Mouse (Mus musculus) intestine, embryonic 14.5 days (tissue): ENCODE data around the gene Slc37a3. TPM values are rescaled to one million over a fixed set of nuclear protein-coding genes. Genes with fewer than 3 reads are reported as not detected.
"Not testable (repeated sequence)": the region's sequence is repeated elsewhere in the genome, so short reads cannot be mapped to it uniquely, and the experiment has no call there.

Experiments used
- ATAC-seq: fragments of 200-750 bp; cut with Nextera tagmentation; replicated peaks from 2 replicates; pipeline ENCODE4 v1.8.0; 2017; ENCODE audit warnings: low read depth, moderate number of reproducible peaks, moderate TSS enrichment, moderate library complexity; ENCODE audit not compliant: low FRiP score, low TSS enrichment
- DNase-seq: peaks from one replicate; pipeline ENCODE4 v3.0.0-alpha.2; 2018; ENCODE audit warnings: low spot score
- H3K27ac ChIP-seq: fragments of 300-500 bp; sonication (generic); 2 replicates; pipeline ENCODE4 v1.5.1; 2014; ENCODE audit warnings: low read depth, mild to moderate bottlenecking, control low read depth
- H3K27me3 ChIP-seq: fragments of 300-500 bp; sonication (generic); replicated peaks from 2 replicates; pipeline ENCODE4 v1.6.1; 2014; ENCODE audit warnings: low read length, control low read depth; ENCODE audit not compliant: control insufficient read depth, insufficient read depth
- H3K36me3 ChIP-seq: fragments of 300-500 bp; sonication (generic); 2 replicates; pipeline ENCODE4 v1.6.1; 2014; ENCODE audit warnings: low read length, control low read depth; ENCODE audit not compliant: control insufficient read depth, insufficient read depth
- H3K4me1 ChIP-seq: fragments of 300-500 bp; sonication (generic); replicated peaks from 2 replicates; pipeline ENCODE4 v1.6.1; 2014; ENCODE audit warnings: low read length, control low read depth, mixed read lengths; ENCODE audit not compliant: control insufficient read depth, insufficient read depth
- H3K4me2 ChIP-seq: fragments of 300-500 bp; sonication (generic); 2 replicates; pipeline ENCODE4 v1.6.1; 2014; ENCODE audit warnings: low read length
- H3K4me3 ChIP-seq: fragments of 300-500 bp; sonication (generic); 2 replicates; pipeline ENCODE4 v1.5.1; 2014; ENCODE audit warnings: low read depth, low read length, control low read depth, mixed read lengths
- H3K9ac ChIP-seq: fragments of 300-500 bp; sonication (generic); 2 replicates; pipeline ENCODE4 v1.6.1; 2014; ENCODE audit warnings: mild to moderate bottlenecking, low read length
- H3K9me3 ChIP-seq: fragments of 300-500 bp; sonication (generic); 2 replicates; pipeline ENCODE4 v1.6.1; 2016; ENCODE audit warnings: low read length, control low read depth; ENCODE audit not compliant: control insufficient read depth
- WGBS: fragments of 180-500 bp; shearing (Covaris S2); extraction: QIAGEN DNeasy Blood & Tissue Kit; methylation state at CpG from one replicate; pipeline ENCODE4 v1.1.7; 2014; 5-methylcytosine and 5-hydroxymethylcytosine counted together
- polyA plus RNA-seq: library from polyadenylated mRNA; unstranded; fragments of >200 nt; fragmentation: Nextera tagmentation; extraction: Ambion mirVana; gene quantifications from 2 replicates; pipeline ENCODE4 v1.2.1, GENCODE M21; 2014

Slc37a3 gene
- polyA plus RNA-seq, 1 experiment from 2014 or later: 37.9 TPM

DNA sequence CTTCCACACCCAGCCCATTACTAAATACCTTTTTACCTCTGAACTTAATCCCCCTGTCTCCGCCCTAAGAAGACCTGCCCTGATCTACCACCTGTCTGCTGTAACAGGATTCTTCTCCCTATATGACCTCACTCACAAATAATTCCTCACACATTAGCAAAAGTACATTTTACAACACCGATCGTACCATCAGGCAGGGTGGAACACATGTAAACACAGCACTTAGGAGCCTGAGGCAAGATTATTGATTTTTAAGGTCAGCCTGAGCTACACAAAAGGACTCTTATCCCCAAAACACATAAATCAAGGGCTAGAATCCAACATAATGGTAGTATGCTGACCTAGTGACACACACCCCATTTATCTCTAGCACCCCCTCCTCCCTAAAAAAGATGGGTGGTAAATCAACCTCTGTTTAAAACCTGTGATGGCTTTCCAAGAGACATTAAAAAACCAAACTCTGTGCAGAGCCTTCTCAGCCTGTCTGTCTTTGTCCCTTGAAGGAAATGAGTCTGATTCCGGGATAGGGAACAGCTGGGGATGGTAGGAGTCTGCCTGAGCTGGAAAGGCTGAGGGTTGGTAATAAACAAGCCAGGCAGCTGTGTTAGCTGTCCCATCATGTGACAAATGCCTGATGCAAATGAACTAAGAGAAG, 4.0 kb downstream of the Slc37a3 start:
- Histone ChIP-seq H3K9ac (no peak overlapping the region), H3K4me3 (no peak overlapping the region), H3K4me2 (no peak overlapping the region), H3K36me3 (0 out of 2 replicates have a peak, but pooled peaks cover 7% of the 10 kb centered on the region), H3K27me3 (no peaks in the 10 kb centered on the region), H3K9me3 (no peaks in the 10 kb centered on the region), H3K27ac (peak overlapping the region; percentile 34; the same call in 1 of the 2 replicates), H3K4me1 (peaks cover 21% of the 10 kb centered on the region)
- ATAC-seq (0 out of 2 replicates have a peak, but pooled peaks have one; percentile 7), DNase-seq (no peak)
- WGBS: 34% methylated on average over 4 of the region's 4 CpGs

DNA sequence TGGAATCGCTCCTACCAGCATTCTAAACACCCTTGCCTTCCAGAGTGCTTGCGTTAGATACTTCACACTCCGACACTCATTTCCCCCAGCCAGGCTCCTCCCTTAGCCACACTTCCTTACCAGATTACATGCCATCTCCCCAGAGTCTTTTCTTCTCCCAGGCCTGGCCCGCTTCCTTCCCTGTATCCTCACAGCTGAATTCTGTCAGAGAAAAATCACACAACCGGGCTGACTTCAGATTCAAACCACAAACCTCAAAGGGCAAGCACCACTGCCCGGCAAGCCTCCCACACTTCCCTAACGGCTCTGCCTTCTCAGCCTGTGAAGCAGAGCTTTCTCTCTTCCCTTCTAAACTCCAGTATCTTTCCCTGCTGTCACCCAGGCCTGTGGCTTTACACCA, 4.7 kb downstream of the Slc37a3 start:
- DNase-seq (no peak), ATAC-seq (no peak)
- 0 out of 2 replicates have a peak, but pooled peaks cover 7% of the 10 kb centered on the region for H3K36me3 ChIP-seq
- H3K4me1 ChIP-seq: peaks cover 21% of the 10 kb centered on the region
- H3K9ac ChIP-seq: no peak overlapping the region
- H3K27me3 ChIP-seq: no peaks in the 10 kb centered on the region
- H3K4me3 ChIP-seq: no peak overlapping the region
- no peak overlapping the region for H3K4me2 ChIP-seq
- H3K9me3 ChIP-seq: no peaks in the 10 kb centered on the region
- WGBS: 31% methylated on average over 7 of the region's 7 CpGs
- peak overlapping the region; percentile 34; the same call in 1 of the 2 replicates for H3K27ac ChIP-seq

DNA sequence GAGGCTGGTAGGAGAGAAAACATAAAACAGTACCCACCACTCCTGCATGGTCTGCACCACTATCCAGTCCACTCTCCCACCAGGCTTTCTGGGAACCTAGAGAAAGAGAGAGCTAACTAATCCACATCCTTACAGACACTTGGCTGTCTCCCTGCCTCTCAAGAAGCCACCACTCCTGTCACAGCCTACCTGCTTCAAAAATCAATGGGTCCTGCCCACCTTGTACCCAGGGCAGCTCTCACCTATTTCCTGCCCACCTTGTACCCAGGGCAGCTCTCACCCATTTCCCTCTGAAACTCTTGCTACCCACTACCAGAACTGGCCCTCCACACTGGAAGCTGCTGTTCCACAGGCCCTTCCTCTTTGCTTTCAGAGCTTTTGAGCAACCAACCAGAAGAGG, 5.4 kb downstream of the Slc37a3 start:
- Histone ChIP-seq H3K9ac (no peak overlapping the region), H3K9me3 (no peaks in the 10 kb centered on the region), H3K4me2 (no peak overlapping the region), H3K27ac (no peak overlapping the region), H3K27me3 (no peaks in the 10 kb centered on the region), H3K4me3 (no peak overlapping the region), H3K4me1 (peaks cover 21% of the 10 kb centered on the region), H3K36me3 (0 out of 2 replicates have a peak, but pooled peaks cover 7% of the 10 kb centered on the region)
- ATAC-seq (no peak), DNase-seq (no peak)

DNA sequence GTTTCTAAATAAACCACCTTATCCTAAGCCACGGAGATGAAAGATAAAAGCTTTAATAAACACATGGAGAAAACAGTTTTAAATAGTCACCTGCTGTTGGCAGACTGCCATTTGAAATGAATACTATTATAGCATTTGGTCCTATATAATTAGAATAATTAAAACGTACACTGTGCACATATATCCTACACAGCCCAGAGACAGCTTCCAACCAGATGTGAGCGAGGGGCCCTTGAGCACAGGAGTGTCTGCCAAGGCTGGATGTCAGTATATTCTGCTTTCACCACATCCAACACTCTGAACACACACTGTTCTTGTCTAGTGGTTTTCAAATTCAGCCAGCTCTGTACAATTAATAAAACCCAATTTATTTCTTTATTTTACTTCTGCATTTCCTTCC, 7.8 kb downstream of the Slc37a3 start:
- Histone ChIP-seq H3K9ac (no peak overlapping the region), H3K4me2 (no peak overlapping the region), H3K36me3 (peaks cover 24% of the 10 kb centered on the region), H3K27me3 (no peaks in the 10 kb centered on the region), H3K4me3 (no peak overlapping the region), H3K27ac (no peak overlapping the region), H3K4me1 (peaks cover 12% of the 10 kb centered on the region), H3K9me3 (no peaks in the 10 kb centered on the region)
- 84% methylated on average over 3 of the region's 3 CpGs for WGBS
- DNase-seq (no peak), ATAC-seq (no peak)

DNA sequence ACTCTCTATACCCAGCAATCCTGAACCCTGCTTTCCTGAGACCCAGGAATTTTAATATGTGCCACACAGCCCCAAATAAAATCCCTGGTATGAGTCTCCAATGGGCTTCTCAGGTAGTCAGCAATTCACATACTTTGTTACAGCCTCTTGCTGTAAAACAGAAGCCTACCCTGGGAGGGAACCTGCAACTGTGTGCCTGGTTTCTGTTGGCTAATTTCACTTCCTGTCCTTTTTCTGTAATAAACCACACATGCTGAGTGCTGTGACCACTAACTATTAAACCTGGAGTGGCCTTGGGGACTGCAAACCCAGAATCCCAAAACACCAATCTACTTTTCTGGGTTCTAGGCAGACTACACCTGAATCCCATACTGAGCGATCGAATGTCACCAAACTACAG, 14.8 kb downstream of the Slc37a3 start:
- DNase-seq: no peak
- WGBS: 91% methylated on average over 2 of the region's 2 CpGs
- no peak overlapping the region for H3K27ac ChIP-seq
- no peak overlapping the region for H3K4me2 ChIP-seq
- ATAC-seq: no peak
- no peaks in the 10 kb centered on the region for H3K9me3 ChIP-seq
- peaks cover 52% of the 10 kb centered on the region for H3K36me3 ChIP-seq
- H3K9ac ChIP-seq: no peak overlapping the region
- no peak overlapping the region for H3K4me3 ChIP-seq
- H3K4me1 ChIP-seq: no peaks in the 10 kb centered on the region
- H3K27me3 ChIP-seq: no peaks in the 10 kb centered on the region

DNA sequence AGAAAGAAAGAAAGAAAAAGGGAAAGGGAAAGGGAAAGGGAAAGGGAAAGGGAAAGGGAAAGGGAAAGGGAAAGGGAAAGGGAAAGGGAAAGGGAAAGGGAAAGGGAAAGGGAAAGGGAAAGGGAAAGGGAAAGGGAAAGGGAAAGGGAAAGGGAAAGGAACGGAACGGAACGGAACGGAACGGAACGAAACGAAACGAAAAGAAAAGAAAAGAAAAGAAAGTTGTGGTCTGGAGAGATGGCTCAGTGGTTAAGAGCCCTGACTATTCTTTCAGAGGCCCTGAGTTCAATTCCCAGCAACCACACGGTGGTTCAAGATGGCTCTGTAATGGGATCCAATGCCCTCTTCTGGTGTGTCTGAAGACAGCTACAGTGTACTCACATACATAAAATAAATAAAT, 18.3 kb downstream of the Slc37a3 start:
- not testable (repeated sequence) for H3K9me3 ChIP-seq, H3K4me2 ChIP-seq, H3K9ac ChIP-seq, ATAC-seq, H3K27ac ChIP-seq, DNase-seq, H3K27me3 ChIP-seq, H3K4me3 ChIP-seq, H3K4me1 ChIP-seq
- WGBS: 97% methylated on average over 9 of the region's 9 CpGs
- peaks cover 60% of the 10 kb centered on the region for H3K36me3 ChIP-seq

DNA sequence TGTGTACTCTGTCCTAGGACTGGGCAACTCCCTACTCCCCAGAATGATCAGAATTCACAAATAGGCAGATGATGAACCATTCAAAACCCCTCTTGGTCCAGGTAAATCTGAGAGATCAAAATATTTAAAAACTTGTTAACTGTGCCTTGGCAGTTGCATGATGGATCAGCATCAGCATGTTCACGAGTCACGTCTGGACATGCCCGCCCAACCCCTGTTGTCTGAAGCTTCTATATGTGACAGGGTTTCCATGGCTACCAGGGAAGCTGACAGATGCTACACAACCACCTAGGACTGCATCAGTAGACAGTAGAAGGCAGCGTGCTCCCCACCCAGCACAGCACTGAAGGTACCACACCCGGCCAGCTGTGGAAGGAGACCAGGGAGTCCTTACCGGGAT, 28.5 kb downstream of the Slc37a3 start:
- ATAC-seq: no peak
- Histone ChIP-seq H3K27me3 (no peaks in the 10 kb centered on the region), H3K4me2 (no peak overlapping the region), H3K36me3 (peaks cover 73% of the 10 kb centered on the region), H3K4me1 (no peaks in the 10 kb centered on the region; the same call in 1 of the 2 replicates), H3K9ac (no peak overlapping the region), H3K9me3 (no peaks in the 10 kb centered on the region), H3K4me3 (no peak overlapping the region), H3K27ac (no peak overlapping the region)
- WGBS: 85% methylated on average over 6 of the region's 6 CpGs
- DNase-seq: no peak

DNA sequence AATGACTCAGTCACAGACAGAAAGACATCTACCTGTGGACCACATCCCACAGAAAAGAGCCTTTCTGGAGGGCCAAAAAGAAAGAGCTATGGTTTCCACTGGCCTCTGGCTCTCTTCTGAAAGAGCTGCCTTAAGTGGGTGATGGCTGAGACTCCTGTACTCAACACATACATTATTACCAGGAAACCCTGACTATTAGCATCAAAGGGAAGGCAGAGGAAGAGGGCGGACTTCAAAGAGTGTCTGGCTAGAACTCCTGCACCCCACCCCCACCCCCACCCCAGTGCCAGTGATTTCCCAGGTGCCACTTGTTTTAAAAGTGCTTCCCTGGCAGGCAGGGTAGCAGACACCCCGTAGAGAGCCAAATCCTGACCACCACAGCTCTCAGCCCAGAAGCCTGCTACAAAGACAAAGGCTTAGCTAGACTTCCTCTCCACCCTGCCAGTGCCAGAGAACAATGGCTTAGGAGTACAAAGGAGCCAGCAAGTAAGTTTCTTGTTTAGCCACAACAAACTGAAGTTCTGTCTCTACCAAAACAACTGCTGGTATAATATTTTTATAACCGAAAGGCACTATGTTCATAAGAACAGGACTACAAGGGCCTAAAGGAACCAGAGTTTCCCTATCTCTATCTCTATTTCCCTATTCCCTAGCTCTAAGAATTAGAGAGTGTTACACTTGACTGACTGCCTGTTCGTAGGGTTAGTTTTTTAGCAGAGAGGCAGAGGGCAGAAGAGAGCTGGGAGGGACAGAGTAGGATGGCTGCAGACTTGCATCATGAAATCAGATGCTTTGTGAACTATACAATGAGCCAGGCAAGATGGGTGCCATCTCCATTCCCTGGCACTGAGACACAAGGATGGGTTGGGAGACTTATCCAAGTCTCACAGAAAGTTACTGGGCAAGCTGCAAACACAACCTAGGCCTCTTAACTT, 29.3 kb downstream of the Slc37a3 start:
- Histone ChIP-seq H3K4me3 (no peak overlapping the region), H3K27me3 (no peaks in the 10 kb centered on the region), H3K9me3 (no peaks in the 10 kb centered on the region), H3K4me2 (no peak overlapping the region), H3K4me1 (no peaks in the 10 kb centered on the region; the same call in 1 of the 2 replicates), H3K27ac (no peak overlapping the region), H3K36me3 (peaks cover 73% of the 10 kb centered on the region), H3K9ac (no peak overlapping the region)
- no peak for DNase-seq
- ATAC-seq: no peak
- WGBS: 63% methylated on average over 4 of the region's 4 CpGs
